Mouse (Mus musculus) E14TG2a.4 (cell line): Measurements from ENCODE around the gene Zfhx3.

Source experiments
- CTCF ChIP-seq: conservative IDR thresholded peaks from 2 replicates; pipeline ENCODE4 v1.5.1; 2014; ENCODE audit warnings: low read length
- POU5F1 ChIP-seq: IDR thresholded peaks from 2 replicates; pipeline ENCODE4 v1.6.1; 2014; ENCODE audit warnings: low read length, borderline replicate concordance

- TF ChIP-seq CTCF, result no peak
- no peak for TF ChIP-seq POU5F1
These were observed 480.1 kb downstream of the Zfhx3 start for GRCm38 (mm10) chr8:108422521-108422920.
